Mouse (Mus musculus): ENCODE measurements around the gene Sptlc2. TPM values are rescaled to one million over a fixed set of nuclear protein-coding genes. Genes with fewer than 3 reads are reported as not detected.
"Not testable (repeated sequence)": the region's sequence is repeated elsewhere in the genome, so short reads cannot be mapped to it uniquely, and the experiment has no call there.

The Sptlc2 gene
- total RNA-seq, 2 experiments from 2014 or later, result 66.3 to 67.3 TPM

GRCm38 (mm10) chr12:87281766-87282165 lies 106.4 kb downstream of the Sptlc2 start:
- no peak for DNase-seq (ENCODE audit: low spot score in 2 of 2)

- no peak for DNase-seq (ENCODE audit: low spot score in 2 of 2)
Observed at GRCm38 (mm10) chr12:87279879-87280278, 108.3 kb downstream of the Sptlc2 start.

DNA sequence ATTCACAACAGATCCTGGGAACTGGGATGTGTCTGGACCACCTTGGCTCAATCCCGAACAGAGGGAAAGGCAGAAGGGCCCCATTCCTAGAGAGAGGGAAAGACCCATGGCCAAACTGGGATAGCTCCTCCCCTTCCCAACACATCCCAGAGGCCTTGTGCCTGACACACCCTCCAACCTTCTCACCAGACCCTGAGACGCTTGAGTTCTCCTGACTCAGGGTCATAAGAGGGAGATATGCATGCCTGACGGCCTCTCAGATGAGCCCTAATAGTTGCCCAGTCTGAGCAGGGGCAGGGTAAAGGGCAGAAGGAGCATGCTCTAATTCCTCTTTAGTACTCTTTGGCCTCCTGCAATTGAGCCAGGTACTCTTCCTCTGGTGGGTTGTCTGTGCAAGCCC lies 108.8 kb downstream of the Sptlc2 start:
- no peak for DNase-seq (ENCODE audit: low spot score in 2 of 2)

DNA sequence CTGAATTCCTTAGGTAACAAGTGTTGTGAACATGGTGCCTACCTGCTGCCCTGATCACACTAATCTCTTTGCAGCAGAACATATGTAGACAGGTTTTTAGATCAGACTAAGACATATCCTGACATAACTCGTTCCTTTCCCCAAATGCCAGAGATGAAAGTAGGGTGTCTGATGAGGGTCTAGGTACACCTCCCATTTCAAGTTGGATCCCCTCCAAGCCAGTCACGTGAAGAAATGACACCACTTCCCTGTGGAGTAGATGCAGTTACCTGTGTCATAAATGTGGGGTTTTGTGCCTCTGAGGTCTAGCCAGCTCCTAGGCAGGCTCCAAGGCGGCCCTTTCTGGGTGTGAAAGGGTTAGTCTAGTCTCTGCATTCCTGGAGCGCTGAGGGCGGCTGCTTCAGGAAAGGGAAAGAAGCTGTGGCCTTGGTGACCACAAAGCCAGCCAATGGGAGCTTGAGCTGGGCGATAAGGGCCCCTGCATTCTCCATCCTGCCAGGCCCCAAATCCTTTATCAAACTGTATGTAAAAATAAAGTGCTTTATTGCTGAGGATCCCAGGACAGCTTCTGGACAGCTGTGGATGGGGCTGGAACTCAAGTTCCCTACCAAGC lies 109.9 kb downstream of the Sptlc2 start:
- DNase-seq (ENCODE audit: low spot score in 2 of 2), result no peak

DNA sequence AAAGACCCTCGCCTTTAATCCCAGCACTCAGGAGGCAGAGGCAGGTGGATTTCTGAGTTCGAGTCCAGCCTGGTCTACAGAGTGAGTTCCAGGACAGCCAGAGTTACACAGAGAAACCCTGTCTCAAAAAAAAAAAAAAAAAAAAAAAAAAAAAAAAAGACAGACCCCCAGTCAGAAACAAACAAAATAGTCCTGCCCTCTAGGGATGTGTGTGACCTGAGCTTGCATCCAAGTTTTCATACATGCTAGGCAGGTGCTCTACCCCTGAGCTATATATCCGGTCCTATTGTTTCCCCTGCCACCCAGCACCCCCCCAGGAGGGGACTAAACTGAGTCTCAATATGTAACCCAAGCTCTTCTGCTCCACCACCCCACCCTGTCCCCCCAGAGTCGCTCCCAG lies 110.9 kb downstream of the Sptlc2 start:
- DNase-seq (ENCODE audit: low spot score in 2 of 2), result not testable (repeated sequence)

DNA sequence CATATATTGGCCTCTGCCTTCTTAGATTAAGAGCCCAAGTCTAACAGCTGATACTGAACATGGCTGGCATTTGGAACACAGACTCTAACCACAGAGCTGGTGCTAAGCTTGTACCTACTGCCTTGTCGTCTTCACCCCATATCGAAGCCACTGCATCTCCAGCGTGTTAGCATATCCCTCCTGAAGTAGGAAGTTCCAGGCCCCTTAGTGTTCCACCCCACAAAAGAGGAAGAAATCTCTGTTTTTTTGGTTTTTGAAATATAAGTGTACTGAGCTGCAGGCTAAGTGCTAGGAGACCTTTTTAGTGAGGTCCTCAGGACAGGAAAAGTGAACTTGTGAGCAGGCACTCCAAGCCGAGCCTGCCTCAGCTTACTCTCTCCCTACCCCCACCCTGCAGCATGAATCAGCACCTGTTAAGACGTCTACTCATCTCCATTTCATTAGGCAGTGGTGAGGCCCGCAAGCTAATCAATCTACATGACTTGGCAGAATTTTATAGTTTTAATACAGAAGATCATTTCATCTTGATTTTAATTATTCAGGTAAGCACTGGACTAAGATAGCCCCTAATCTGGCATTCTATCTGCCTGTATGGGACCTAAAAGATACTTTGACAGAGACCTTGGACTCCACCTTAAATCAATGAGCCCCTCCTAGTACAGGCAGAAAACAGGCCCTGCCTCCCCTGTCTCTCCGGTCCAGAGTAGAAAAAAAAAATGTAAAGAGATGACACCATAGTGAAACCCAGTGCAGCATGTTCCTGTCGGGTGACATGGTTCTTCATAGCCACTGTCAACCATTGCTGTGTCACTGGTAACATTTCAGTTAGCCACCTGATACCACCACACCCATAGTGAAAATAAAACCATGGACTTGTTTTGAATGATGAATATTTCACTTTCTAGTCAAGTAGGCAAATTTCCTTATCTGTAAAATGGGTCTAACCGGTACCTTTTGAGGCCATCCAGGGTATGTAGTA lies 113.0 kb downstream of the Sptlc2 start:
- no peak for DNase-seq (ENCODE audit: low spot score in 2 of 2)

GRCm38 (mm10) chr12:87267682-87268081 lies 120.5 kb downstream of the Sptlc2 start:
- DNase-seq (ENCODE audit: low spot score in 2 of 2), result peak; percentile 23 to 52

- no peak for DNase-seq (ENCODE audit: low spot score in 2 of 2)
Observed at GRCm38 (mm10) chr12:87266827-87267603, 121.1 kb downstream of the Sptlc2 start.

GRCm38 (mm10) chr12:87266108-87266826 lies 121.9 kb downstream of the Sptlc2 start, which contains the start of the genes Vipas39 and Ahsa1:
Gene Vipas39 (minus strand): TSS chr12:87266256.
Gene Ahsa1 (plus strand): TSS chr12:87266479.
- peak; percentile 81 to 84 for DNase-seq (ENCODE audit: low spot score in 2 of 2)

DNA sequence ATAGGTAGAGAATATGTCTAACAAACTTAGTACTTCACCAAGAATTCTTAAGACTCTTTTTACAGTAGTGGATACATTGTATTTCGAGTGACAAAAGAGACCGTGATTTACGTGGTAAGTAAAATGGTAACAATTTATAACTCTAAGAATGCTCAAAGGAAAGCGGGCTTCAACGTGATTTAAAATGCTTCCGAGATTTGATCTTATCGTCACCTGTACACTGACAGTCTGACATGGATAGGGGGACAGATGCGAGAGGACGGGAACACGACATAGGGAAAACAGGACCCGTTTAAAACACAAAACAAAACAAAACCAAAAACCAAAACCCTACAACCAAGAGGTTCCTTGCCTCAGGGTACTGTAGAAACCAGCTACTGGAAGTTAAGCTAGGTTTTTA lies 122.7 kb downstream of the Sptlc2 start:
- DNase-seq (ENCODE audit: low spot score in 2 of 2), result no peak

DNA sequence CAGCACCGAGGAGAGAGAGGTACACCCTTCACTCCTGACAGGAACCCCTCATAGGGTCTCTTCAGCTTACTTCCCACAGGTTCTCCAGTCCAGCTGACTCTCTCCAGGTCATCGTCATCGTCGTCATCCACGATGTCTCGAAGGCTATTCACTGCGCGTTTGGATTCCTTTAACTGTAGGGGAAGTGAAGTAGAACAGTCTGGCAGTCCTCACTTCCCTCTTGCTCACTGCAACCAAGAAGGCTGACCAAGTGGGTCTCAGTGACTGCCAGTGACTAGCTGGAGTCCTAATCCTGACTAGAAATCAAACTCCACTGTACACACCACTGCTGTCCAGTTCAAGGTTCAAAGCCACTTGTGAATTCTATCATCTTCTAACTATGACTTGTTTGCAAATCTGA lies 127.6 kb downstream of the Sptlc2 start:
- DNase-seq (ENCODE audit: low spot score in 2 of 2), result no peak

DNA sequence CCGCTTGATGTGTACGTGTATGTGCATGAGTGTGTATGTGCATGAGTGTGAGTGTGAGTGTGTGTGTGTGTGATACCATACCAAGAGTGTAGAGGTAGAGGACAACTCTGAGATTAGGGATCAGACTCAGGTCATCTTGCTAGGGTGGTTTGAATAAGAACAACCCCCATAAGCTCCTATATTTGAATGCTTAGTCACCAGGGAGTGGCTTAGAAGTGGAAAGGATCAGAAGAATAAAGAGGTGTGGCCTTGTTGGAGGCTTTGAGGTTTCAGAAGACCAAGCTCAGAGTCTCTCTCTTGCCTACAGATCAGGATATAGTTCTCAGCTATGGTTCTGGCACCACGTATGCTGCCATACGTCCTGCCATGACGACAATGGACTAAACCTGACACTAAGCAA lies 131.5 kb downstream of the Sptlc2 start:
- no peak for DNase-seq (ENCODE audit: low spot score in 2 of 2)

Small RNA genes within 50 kb of the gene (microRNA-seq; reads per million reads assigned to microRNA genes)
- 0 reads per million in 2 experiments for gene Gm47293
- gene Mir3068, result 8.0 to 36.9 reads per million in 2 experiments

Other genes with a start within 250 kb of the Sptlc2 start
- gene Gstz1, start 241.2 kb downstream of the Sptlc2 start, total RNA-seq (2021), result 10 to 100 TPM; 53.2 to 54.2 TPM
- gene Pomt2, start 240.4 kb downstream of the Sptlc2 start, total RNA-seq (2021), result 10 to 100 TPM; 20.1 to 20.3 TPM
- gene Samd15, start 188.6 kb downstream of the Sptlc2 start, total RNA-seq (2021), result 1 to 10 TPM; 2.3 to 3.1 TPM
- 10 to 100 TPM; 26.8 to 27.5 TPM for gene Tmed8, start 187.9 kb downstream of the Sptlc2 start, total RNA-seq (2021)
- gene Noxred1, start 149.6 kb downstream of the Sptlc2 start, total RNA-seq (2021), result 1 to 10 TPM; 1.1 to 1.5 TPM
- 10 to 100 TPM; 54.9 to 61.5 TPM for gene Vipas39, start 122.1 kb downstream of the Sptlc2 start, total RNA-seq (2021)
- 100 to 1,000 TPM; 151 to 153 TPM for gene Ahsa1, start 121.9 kb downstream of the Sptlc2 start, total RNA-seq (2021)
- gene Ism2, start 88.7 kb downstream of the Sptlc2 start, total RNA-seq (2021), result under 1 TPM; 0.55 to 0.62 TPM
- 10 to 100 TPM; 64.2 to 90.1 TPM for gene Slirp, start 55.5 kb upstream of the Sptlc2 start, total RNA-seq (2021)
- 10 to 100 TPM; 18.8 to 20.5 TPM for gene Alkbh1, start 55.7 kb upstream of the Sptlc2 start, total RNA-seq (2021)
- gene Snw1, start 83.9 kb upstream of the Sptlc2 start, total RNA-seq (2021), result 10 to 100 TPM; 50.9 to 51.2 TPM
- not detected for gene Gm5788, start 106.4 kb upstream of the Sptlc2 start, total RNA-seq (2021)
- not detected for gene Gm8300, start 126.0 kb upstream of the Sptlc2 start, total RNA-seq (2021)
- not detected for gene Oog1, start 214.3 kb upstream of the Sptlc2 start, total RNA-seq (2021)
- not detected for gene Gm4027, start 230.5 kb upstream of the Sptlc2 start, total RNA-seq (2021)